Mouse (Mus musculus) megakaryocyte, embryonic 14.5 days (primary cell): ENCODE data around the gene Jam3.

Source experiments
- FLI1 ChIP-seq: IDR thresholded peaks from 2 replicates; pipeline ENCODE4 v1.6.1; 2012; ENCODE audit warnings: low read length, inconsistent platforms, mixed read lengths
- GATA1 ChIP-seq: IDR thresholded peaks from 3 replicates; pipeline ENCODE4 v1.6.1; 2012; ENCODE audit warnings: mixed read lengths, low read length, inconsistent platforms, borderline replicate concordance

DNA sequence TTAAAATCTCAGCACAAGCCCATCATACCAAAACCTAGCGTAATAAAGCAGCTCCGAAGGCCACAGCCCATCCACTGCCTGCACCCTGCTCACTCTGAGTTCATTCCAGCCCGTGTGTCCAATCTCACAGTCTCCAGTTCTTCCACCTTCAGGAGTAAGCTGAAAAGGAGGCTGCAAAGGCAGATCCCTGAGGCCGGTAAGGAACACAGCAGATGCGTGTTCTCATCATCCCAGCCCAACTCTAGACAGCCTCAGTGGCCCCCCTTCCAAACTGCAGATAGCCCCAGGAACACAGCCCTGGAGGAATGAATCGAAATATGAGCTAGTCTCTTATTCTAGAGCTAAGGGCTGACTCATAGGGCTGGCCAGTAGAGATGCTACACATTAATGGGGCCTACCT, 53.8 kb downstream of the Jam3 start:
- TF ChIP-seq GATA1, result no peak
- TF ChIP-seq FLI1, result no peak
